ENCODE assay signal across 22 mouse cellular contexts in the genomic region with DNA sequence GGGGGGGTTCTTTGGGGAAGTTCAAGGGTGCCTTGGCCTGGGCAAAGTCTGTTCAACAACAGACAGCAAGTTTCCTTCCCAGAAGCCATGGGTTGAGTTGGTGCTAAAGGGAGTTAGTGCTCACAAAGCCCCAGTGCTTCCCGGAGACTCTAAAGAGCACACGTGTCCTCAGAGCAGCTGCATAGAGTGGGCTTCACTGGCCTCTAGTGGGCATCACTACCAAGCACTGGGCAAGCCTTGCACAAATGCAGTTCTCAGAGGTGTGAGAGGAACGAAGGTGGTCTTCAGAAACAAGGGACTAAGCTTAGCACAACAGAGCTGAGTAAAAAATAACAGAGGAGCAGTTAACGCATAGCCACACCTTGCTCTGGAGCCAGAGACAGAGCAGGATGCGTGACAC.
DNase-seq lines count a peak whose midpoint lies in the region; ATAC-seq and TF ChIP-seq lines count a peak whose summit lies in the region.
"Had no signal": no experiment of that assay in that cellular context is flagged by ENCODE, and none has a peak within 500 bp of the region (broad histone marks: within the 10 kb centered on the region; RNA-seq: fewer than 3 reads in every experiment).

No protein-coding gene starts in this region.

- no peak overlapping the region for H3K9ac ChIP-seq in forebrain, postnatal 0 days
- H3K9ac ChIP-seq in forebrain, embryonic 13.5 days = no peak overlapping the region
- H3K9ac ChIP-seq in kidney, embryonic 15.5 days = no peak overlapping the region
- no peak overlapping the region for H3K9ac ChIP-seq in lung, embryonic 15.5 days
- H3K9ac ChIP-seq: embryonic facial prominence, embryonic 13.5 days; forebrain, embryonic 12.5 days; heart, embryonic 13.5 days had no signal

- no peaks in the 10 kb centered on the region for H3K9me3 ChIP-seq in forebrain, postnatal 0 days (ENCODE audit: low read length)
- no peaks in the 10 kb centered on the region for H3K9me3 ChIP-seq in forebrain, embryonic 13.5 days (replicated peaks)
- no peaks in the 10 kb centered on the region for H3K9me3 ChIP-seq in kidney, embryonic 15.5 days (replicated peaks)
- no peaks in the 10 kb centered on the region for H3K9me3 ChIP-seq in lung, embryonic 15.5 days
- no peaks in the 10 kb centered on the region for H3K9me3 ChIP-seq in limb, embryonic 10.5 days (replicated peaks)
- H3K9me3 ChIP-seq: embryonic facial prominence, embryonic 13.5 days; forebrain, embryonic 12.5 days; heart, embryonic 13.5 days; hindbrain, embryonic 13.5 days had no signal

- no peaks in the 10 kb centered on the region for H3K4me1 ChIP-seq in forebrain, postnatal 0 days (ENCODE audit: insufficient read depth)
- peaks cover 20% of the 10 kb centered on the region for H3K4me1 ChIP-seq in forebrain, embryonic 13.5 days
- H3K4me1 ChIP-seq in kidney, embryonic 15.5 days = peaks cover 65% of the 10 kb centered on the region
- 0 out of 2 replicates have a peak, but pooled peaks cover 4% of the 10 kb centered on the region for H3K4me1 ChIP-seq in lung, embryonic 15.5 days
- peaks cover 87% of the 10 kb centered on the region for H3K4me1 ChIP-seq in limb, embryonic 10.5 days

- H3K4me3 ChIP-seq in forebrain, postnatal 0 days (ENCODE audit: low read depth, low read length) = no peak overlapping the region
- H3K4me3 ChIP-seq in forebrain, embryonic 13.5 days = no peak overlapping the region
- H3K4me3 ChIP-seq in kidney, embryonic 15.5 days (replicated peaks) = no peak overlapping the region
- H3K4me3 ChIP-seq in lung, embryonic 15.5 days = no peak overlapping the region
- H3K4me3 ChIP-seq in limb, embryonic 10.5 days = no peak overlapping the region
- H3K4me3 ChIP-seq: embryonic facial prominence, embryonic 13.5 days; forebrain, embryonic 12.5 days; gastrocnemius, adult 2 months; heart, embryonic 13.5 days; hindbrain, embryonic 13.5 days had no signal

- H3K27ac ChIP-seq in forebrain, postnatal 0 days (ENCODE audit: low read depth, low read length) = no peak overlapping the region
- H3K27ac ChIP-seq in forebrain, embryonic 13.5 days = no peak overlapping the region
- 0 out of 2 replicates have a peak overlapping the region, but pooled peaks have one; percentile 7 for H3K27ac ChIP-seq in kidney, embryonic 15.5 days
- H3K27ac ChIP-seq in lung, embryonic 15.5 days = no peak overlapping the region
- no peak overlapping the region for H3K27ac ChIP-seq in limb, embryonic 10.5 days
- H3K27ac ChIP-seq: embryonic facial prominence, embryonic 13.5 days; forebrain, embryonic 12.5 days; gastrocnemius, adult 2 months; heart, embryonic 13.5 days had no signal

- ATAC-seq in forebrain, postnatal 0 days = no peak; the same call in 1 of the 2 replicates
- ATAC-seq in forebrain, embryonic 13.5 days = no peak
- no peak for ATAC-seq in kidney, embryonic 15.5 days (replicated peaks; ENCODE audit: low FRiP score)
- peak; percentile 14; the same call in 1 of the 2 replicates for ATAC-seq in lung, embryonic 15.5 days (ENCODE audit: borderline replicate concordance, extremely low read depth, low FRiP score, low TSS enrichment)
- ATAC-seq: CD4-positive, CD25-positive, alpha-beta regulatory T cell, adult 4 months had no signal

- WGBS in forebrain, postnatal 0 days = 65% methylated on average over 5 of the region's 5 CpGs
- WGBS in forebrain, embryonic 13.5 days = 73% methylated on average over 5 of the region's 5 CpGs
- whole genome bisulfite sequencing in kidney, embryonic 15.5 days = 71% methylated on average over 5 of the region's 5 CpGs
- WGBS in lung, embryonic 15.5 days = 64% methylated on average over 5 of the region's 5 CpGs
- 75% methylated on average over 5 of the region's 5 CpGs for WGBS in limb, embryonic 10.5 days

- H3K36me3 ChIP-seq in forebrain, postnatal 0 days (ENCODE audit: insufficient read depth) = no peaks in the 10 kb centered on the region
- H3K36me3 ChIP-seq in forebrain, embryonic 13.5 days (ENCODE audit: poor library complexity, severe bottlenecking) = no peaks in the 10 kb centered on the region
- H3K36me3 ChIP-seq in kidney, embryonic 15.5 days = peaks cover 91% of the 10 kb centered on the region
- no peaks in the 10 kb centered on the region for H3K36me3 ChIP-seq in lung, embryonic 15.5 days
- no peaks in the 10 kb centered on the region for H3K36me3 ChIP-seq in limb, embryonic 10.5 days
- H3K36me3 ChIP-seq: embryonic facial prominence, embryonic 13.5 days; forebrain, embryonic 12.5 days; heart, embryonic 13.5 days had no signal

- no peak for DNase-seq in forebrain, postnatal 0 days
- DNase-seq in kidney, postnatal 36 days = no peak
- no peak for DNase-seq in lung, adult 18-20 months
- peak; percentile 25 for DNase-seq in limb, embryonic 10.5 days (ENCODE audit: low spot score)
- no peak for DNase-seq in spleen, postnatal 10 days (ENCODE audit: low spot score in 2 of 2)
- DNase-seq: adrenal gland, postnatal 10 days; B cell, adult 2 months; cerebellum, adult 11-12 months; cerebellum, adult 9-10 months; cerebellum, postnatal 36 days; gastrocnemius, adult 2 months; gastrocnemius, postnatal 25 days; heart, adult 11 months; heart, postnatal 10 days had no signal

- peak; percentile 46 for TF ChIP-seq CTCF in forebrain, postnatal 0 days (IDR thresholded peaks at IDR 0.05; ENCODE audit: low read depth)

- no peaks in the 10 kb centered on the region; the same call in 1 of the 2 replicates for H3K27me3 ChIP-seq in forebrain, postnatal 0 days (ENCODE audit: insufficient read depth, low read length)
- peaks cover 56% of the 10 kb centered on the region for H3K27me3 ChIP-seq in forebrain, embryonic 13.5 days
- peaks cover 19% of the 10 kb centered on the region for H3K27me3 ChIP-seq in kidney, embryonic 15.5 days
- no peaks in the 10 kb centered on the region; the same call in 1 of the 2 replicates for H3K27me3 ChIP-seq in lung, embryonic 15.5 days
- H3K27me3 ChIP-seq in limb, embryonic 10.5 days (ENCODE audit: low read depth, poor library complexity, severe bottlenecking) = peaks cover 93% of the 10 kb centered on the region

- H3K4me2 ChIP-seq in forebrain, postnatal 0 days (ENCODE audit: low read depth) = no peak overlapping the region
- H3K4me2 ChIP-seq in forebrain, embryonic 13.5 days = no peak overlapping the region
- H3K4me2 ChIP-seq in kidney, embryonic 15.5 days = no peak overlapping the region
- no peak overlapping the region for H3K4me2 ChIP-seq in lung, embryonic 15.5 days
- H3K4me2 ChIP-seq: embryonic facial prominence, embryonic 13.5 days; forebrain, embryonic 12.5 days; heart, embryonic 13.5 days; hindbrain, embryonic 13.5 days had no signal
